Mouse (Mus musculus): ENCODE measurements around the gene Ces2b.
"Not testable (repeated sequence)": the region's sequence is repeated elsewhere in the genome, so short reads cannot be mapped to it uniquely, and the experiment has no call there.

Gene Ces2b

DNA sequence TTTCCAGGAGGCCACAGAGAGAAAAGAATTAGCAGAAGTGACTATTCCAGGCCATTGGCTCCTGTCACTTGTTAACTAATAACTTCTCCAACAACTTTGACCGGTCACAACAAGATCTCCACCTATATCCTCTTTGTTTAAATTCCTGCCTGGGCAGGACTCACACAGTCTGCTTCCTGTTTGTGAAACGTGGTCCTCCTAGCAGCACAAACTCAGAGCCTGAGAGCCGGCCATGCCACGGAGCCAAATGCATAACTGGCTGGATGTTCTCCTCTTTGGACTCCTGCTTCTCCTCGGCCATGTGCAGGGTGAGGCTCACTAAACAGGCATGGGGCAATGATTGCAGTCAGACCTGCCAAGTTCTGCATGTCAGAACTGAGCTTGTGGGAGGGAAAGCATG lies at the start of gene Ces2b:
TSS of gene Ces2b (plus strand) at position 133 of the 400 bp plus-strand sequence.
- DNase-seq (ENCODE audit: low spot score) = no peak

DNA sequence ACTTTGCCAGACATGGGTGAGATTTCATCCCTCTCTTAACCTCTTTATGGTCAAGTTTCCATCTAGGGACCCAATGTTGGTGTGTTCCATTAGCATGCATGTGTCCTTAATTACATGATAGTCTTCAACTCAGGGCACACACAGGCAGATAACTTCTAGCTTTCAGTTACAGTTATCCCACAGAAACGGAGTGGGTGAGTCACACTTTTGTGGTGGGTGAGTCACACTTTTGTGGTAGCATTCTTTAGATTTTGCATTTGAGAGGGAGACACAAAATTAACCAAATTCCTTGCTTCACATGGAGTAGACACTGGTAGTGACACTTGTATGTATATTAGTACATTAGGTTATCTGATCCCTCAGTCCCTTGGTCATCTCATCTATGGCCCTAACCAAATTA lies 44.3 kb upstream of the Ces2b start:
- no peak for DNase-seq (ENCODE audit: low spot score)

DNA sequence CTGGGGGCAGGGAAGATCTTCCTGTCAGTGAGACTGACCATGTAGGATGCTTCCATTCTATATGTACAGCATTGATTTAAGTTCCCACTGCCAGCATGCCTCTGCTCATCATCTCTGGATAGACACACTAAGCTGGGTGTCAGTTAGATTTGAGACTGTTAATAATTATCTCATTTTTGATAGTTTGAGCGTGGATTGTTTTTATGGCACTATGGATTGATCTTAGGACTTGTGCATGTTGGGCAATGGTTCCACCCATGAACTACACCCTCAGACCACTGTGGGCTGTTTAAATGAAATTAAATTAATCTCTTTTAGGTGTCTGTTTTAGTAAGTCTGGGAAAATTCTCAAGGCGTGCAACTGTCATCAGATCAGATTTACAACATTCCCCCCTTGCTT lies 42.4 kb upstream of the Ces2b start:
- no peak for DNase-seq (ENCODE audit: low spot score)

DNA sequence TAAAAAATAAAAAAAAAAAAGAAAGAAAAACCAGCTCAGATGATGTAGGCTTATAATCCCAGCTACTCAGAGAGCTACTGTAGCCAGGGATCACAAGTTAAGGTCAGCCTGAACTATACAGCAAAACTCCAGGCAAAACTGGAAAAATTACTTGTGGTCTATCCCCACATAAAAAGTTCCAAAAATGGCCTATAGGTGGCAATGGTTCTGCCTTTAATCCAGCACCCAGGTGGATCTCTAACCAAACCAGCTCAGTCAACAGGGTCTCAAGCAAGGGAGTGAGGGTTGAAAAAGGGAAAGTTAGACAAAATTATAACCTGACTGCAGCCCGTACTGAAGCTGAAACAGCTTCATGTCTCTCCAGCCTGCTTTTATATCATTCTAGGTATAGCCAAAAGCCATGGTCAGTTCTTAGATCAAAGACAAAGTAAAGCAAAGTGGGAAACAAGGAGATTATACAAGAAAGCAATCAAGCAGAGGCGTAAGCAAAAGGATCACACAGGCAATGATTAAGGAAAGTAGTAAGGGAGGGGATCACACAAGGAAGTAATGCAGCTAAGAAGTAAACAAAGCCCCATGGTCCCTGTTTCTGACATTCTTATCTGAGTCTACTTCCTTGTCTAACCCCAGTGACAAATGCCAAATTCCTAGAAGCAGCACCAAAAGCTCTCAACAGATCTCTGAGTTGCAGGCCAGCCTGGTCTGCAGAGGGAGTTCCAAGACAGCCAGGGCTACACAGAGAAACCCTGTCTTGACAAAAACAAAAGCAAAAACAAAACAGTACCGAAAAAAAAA lies 41.3 kb upstream of the Ces2b start:
- DNase-seq (ENCODE audit: low spot score) = no peak

DNA sequence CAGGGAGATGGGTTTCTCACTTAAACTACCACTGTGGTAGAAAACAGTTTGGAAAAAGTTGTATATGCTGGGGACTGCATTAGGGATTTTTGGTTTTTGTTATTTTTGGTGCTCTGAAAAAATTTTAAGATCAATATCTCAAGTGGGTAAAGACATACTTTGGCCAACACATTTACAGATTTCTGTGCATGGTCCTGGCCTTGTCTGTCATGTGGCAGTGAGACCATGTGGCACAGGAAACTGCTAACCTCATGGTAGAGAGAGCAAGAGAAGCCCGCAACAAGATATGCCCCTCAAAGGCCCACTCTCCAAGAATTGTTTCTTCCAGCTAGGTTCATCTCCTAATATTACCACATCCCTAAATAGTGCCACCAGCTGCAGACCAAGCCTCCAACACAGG lies 32.0 kb upstream of the Ces2b start:
- DNase-seq (ENCODE audit: low spot score) = no peak

DNA sequence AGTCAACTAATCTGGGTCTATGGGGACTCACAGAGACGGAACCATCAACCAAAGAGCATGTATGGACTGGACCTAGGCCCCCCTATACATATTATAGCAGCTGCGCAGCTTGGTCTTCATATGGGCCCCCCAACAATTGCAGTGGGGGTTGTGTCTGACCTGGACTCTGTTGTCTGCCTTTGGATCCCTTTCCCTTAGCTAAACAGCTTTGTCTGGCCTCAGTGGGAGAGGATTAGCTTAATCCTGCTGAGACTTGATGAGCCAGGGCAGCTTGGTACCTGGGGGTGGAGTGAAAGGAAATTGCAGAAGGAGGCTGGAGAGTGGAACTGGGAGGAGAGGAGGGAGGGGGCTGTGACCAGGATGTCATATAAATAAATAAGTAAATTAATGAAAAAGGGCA lies 25.2 kb upstream of the Ces2b start:
- no peak for DNase-seq (ENCODE audit: low spot score)

DNA sequence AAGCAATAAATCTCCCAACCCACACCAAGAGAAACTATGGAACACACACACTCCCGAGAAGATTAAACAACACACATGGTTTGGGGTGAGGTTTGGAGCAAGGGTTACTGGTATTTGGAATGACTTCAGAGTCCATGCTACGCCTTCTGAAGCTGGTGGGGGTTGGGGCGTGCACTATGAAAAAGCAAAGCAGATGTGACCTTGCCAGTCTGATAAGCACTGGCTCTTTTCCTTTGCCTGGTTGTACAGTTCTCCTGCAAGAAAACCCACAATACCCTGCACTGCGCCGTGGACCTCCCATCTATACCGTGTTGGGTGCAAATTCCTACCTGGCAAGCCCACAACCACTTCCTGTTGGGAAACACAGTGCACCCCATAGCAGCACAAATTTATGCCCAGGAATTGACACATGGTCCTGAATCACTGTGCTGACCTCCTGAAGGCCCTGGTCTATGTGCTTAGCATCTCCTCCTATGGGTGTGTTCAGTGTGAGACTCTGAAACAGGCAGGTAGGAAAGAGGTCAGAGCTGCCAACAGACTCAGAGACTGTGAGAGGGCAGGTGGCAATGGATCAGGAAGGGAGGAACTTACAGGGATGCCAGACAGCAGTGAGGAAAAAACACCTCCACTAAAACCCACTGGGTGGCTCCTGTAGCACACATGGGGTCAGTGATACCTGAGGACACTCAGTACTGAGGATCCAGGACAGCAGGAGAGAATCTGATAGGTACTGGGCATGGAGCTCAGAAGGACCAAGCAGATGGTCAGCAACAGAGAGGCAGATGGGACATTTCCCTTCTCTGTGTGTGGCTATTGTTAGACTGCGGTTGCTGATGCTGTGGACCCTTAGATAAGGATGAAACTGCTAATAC lies 22.6 kb upstream of the Ces2b start:
- no peak for DNase-seq (ENCODE audit: low spot score)

DNA sequence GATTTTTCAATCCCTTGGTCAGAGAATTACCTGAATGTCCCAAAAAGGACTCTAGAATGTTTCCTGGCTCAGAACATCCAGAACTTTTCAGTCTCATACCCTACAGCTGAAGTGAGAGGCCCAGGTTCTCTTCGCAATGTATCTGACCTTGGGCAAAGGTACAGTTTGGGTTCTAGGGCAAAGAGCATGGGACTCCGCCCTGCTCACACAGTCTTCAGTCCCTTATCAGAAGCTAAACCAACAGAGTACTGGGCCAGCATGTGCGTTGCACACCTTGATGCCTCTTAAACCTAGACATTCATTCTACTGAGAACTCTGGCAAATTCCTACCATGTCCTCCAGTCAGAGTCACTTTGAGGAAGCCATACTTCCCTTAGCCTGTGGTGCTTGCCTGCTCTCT lies 21.9 kb upstream of the Ces2b start:
- no peak for DNase-seq (ENCODE audit: low spot score)

DNA sequence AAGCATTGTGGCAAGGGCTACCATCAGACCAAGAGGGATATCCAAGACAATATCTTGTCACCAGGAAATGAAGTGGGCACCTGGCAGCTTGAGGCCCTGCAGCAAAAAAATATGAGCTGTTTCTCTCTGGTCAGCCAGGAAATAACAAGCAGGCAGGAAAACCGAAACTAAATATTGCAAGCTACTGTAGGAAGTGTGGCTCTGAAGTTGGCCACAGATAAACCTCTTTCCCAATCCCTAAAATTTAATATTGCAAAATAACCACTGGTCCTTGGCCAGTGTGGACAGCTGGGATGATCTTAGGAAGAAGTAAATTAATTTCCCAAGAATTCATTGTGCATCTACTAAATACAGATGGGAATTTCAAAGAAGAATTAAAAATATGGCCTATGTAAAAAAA lies 4.5 kb upstream of the Ces2b start:
- DNase-seq (ENCODE audit: low spot score) = no peak

DNA sequence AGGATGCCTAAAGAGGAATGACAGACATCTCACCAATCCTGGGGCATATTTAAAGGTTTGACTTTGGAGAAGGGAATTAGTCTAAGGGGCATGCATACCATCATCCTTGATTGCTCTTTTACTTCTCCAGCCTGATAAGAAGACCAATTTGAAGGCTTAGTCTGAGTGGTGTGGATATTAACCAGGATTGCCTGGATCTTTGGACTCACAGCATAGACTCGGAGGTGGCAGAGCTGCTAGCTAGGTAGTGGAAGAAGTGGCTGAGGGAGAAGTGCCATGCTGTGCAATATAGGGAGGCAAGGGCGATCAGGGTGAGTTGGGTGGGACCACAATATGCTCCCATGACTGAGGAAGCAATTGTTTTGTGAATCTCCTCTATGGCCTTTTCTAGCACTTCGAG lies 3.2 kb upstream of the Ces2b start:
- DNase-seq (ENCODE audit: low spot score) = no peak

DNA sequence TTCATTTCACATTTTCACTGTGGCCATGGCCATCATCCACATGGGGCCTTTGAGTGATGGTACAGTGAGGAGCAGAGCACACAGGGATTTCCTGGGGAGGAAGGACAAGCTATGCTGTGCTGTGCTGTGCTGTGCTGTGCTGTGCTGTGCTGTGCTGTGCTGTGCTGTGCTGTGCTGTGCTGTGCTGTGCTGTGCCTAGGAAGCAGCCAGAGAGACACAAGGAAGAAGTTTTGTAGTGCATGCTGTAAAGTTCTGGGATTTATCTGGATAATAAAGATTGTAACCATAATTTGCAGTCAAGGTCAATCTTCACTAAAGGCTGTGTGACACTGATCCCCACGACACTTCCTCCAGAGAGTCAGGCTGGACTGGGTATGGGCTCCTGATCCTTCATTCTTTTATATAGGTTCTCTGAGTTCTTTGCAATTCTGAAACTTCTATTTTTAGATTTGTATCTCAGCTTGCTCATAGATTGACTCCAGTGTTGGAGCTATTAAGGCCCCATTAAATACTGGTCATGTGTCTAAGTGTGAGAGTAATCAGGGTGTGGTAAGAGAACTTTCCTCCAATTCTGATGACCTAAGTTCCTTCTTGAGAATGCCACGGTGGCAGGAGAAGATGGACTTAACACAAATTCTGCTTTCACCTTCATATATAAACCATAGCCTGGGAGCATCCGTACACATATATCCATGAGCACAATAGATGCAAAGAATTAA lies 10.1 kb downstream of the Ces2b start:
- no peak for DNase-seq (ENCODE audit: low spot score)

DNA sequence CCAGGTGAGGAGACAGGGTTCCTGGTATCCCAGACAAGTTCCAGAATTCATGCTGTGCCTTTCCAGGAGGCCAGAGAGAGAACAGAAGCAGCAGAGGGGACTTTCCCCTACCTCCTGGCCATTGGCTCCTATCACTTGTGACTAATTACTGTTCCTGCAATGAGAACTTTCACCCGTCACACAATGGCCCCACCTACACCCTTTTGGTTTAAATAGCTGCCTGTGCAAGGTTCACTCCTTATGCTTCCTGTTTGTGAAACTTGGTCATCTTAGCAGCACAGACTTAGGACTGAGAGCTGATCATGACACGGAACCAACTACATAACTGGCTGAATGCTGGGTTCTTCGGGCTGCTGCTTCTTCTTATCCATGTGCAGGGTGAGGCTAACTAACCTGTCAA lies 15.5 kb downstream of the Ces2b start, which contains the start of gene Ces2c:
TSS of gene Ces2c (plus strand) at position 238 of the 400 bp plus-strand sequence.
- no peak for DNase-seq (ENCODE audit: low spot score)

DNA sequence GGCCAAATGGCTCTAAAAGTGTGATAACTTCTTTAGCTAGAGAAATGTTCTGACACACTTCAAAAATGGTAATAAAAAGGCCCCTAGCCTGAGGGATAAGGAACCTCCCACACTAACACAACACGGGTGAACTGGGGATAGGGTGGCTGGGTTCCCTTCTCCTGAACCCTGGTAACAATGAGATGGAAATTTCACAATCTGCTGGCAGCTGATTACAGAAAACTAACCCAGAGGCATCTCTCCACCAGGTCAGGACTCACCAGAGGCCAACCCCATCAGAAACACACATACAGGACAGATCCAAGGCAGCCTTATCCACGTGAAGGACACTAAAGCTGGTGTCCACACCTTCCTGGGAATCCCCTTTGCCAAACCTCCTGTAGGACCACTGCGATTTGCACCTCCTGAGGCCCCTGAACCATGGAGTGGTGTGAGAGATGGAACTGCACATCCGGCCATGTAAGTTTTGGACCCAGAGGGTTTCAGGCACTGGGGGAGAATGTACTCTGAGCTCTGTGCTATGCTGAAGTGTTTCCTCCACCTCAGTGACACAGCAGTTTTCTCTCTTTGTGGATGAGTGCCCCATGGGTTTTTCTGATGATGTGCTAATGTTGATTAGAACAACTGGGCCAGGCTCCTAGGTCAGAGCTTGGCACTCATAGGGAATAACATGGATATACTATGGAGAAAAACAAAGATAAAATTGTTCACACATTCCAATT lies 16.5 kb downstream of the Ces2b start:
- DNase-seq (ENCODE audit: low spot score) = no peak

DNA sequence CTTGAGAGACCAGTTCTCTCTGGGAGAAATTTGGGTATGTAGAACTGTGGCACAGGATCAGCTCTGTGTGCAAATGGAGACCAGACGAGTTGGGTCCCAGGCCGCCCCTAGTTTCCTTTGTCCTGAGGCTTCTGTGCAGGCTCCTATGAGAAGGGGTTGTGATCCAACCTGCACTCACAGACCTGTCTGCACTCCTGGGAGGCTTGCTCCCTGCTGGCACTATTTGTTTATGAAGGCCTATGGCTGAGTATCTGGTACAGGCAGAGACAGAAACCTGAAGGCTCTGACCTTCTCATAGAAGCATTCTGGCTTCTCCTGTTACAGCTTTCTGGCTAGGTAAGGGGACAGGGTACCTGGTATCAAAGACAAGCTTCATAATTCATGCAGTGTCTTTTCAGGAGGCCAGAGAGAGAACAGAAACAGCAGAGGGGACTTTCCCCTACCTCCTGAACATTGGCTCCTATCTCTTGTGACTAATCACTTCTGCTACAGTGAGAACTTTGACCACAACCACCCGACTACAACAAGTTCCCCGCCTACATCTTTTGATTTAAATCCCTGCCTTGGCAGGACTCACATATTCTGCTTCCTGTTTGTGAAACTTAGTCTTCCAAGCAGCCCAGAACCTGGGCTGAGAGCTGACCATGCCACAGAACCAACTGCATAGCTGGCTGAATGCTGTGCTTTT lies 35.6 kb downstream of the Ces2b start:
- not testable (repeated sequence) for DNase-seq (ENCODE audit: low spot score)

DNA sequence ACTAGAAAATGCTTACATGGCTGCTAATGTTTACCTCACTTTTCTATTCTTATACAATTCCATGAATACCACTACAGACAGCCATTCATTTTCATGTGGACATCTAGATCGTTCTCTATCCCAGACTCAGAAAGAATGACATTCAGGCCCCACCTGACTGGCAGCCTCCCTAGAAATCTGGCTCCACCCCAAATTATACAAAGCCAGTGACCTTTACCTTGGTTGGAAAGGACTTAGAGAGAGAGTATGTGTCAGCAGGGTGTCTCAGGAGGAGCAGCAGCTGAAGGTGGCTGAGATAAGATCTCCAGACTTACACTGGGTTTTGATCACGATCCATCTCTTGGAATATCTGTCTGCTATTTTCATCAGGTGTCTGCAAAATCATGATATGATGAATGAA lies 37.5 kb downstream of the Ces2b start:
- not testable (repeated sequence) for DNase-seq (ENCODE audit: low spot score)

DNA sequence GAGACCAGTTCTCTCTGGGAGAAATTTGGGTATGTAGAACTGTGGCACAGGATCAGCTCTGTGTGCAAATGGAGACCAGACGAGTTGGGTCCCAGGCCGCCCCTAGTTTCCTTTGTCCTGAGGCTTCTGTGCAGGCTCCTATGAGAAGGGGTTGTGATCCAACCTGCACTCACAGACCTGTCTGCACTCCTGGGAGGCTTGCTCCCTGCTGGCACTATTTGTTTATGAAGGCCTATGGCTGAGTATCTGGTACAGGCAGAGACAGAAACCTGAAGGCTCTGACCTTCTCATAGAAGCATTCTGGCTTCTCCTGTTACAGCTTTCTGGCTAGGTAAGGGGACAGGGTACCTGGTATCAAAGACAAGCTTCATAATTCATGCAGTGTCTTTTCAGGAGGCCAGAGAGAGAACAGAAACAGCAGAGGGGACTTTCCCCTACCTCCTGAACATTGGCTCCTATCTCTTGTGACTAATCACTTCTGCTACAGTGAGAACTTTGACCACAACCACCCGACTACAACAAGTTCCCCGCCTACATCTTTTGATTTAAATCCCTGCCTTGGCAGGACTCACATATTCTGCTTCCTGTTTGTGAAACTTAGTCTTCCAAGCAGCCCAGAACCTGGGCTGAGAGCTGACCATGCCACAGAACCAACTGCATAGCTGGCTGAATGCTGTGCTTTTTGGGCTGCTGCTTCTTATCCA lies 55.0 kb downstream of the Ces2b start:
- DNase-seq (ENCODE audit: low spot score) = not testable (repeated sequence)

All from urinary bladder, postnatal 10 days (tissue).